In the genomic region with DNA sequence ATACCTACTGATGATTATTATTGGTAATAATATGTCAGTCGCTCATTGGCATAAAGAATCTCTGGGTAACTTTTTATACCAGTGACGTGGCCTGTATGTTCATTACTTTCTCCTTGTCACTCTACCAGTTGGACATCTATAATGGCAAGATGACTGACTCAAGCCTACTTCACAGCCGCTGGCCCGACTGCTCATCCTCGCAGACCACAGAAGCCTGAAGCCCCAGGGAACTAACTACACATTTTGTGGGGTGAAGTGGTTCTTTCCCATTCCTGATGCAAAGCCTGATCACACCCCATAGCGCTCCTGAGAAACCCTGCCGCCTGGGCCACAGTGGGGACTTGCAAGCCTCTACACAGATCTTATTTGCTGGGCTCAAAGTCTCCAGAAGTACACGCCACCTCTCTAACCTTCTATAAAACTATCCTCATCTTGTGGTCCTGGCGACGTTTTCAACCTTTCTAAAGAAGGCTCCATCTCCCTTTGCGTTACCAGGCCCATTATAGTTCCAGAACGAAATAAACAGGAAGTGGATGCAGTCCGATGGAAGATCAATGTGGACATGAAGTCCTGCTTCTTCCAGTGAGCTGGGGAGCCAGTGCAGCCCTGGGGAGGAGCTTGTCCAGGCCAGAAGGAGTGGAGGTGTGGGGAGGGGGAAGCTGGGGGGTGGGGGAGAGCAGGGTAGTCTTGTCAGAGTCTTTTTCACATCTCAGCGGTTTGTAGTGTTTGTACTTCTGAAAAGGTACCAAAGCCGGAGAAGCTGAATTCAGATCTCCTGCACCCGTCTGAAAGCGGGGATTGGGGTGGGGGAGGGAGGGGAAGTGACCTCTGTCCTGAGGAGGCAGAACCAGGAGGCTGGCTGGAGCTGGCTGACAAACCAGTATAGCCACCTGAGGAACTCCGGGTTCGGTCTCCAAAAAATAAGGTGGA, we compare ENCODE assay signal across 13 mouse cellular contexts.
A peak's percentile ranks its signal among the peaks of the same experiment; 100 is the strongest.
DNase-seq lines count a peak whose midpoint lies in the region; ATAC-seq and TF ChIP-seq lines count a peak whose summit lies in the region.
"Had no signal": no experiment of that assay in that cellular context is flagged by ENCODE, and none has a peak within 500 bp of the region (broad histone marks: within the 10 kb centered on the region; RNA-seq: fewer than 3 reads in every experiment).

No protein-coding gene starts in this region.

- DNase-seq in heart, embryonic 10.5 days (ENCODE audit: low spot score): no peak
- DNase-seq in heart, postnatal 25 days (ENCODE audit: low spot score): no peak
- DNase-seq in retina, postnatal 1 day: no peak
- DNase-seq in gastrocnemius, adult 18-20 months (ENCODE audit: low spot score): no peak
- DNase-seq: adrenal gland, postnatal 14 days; B cell, adult 2 months; cerebellum, postnatal 36 days; thymus, adult 2 months had no signal

- H3K9me3 ChIP-seq in heart, embryonic 10.5 days: no peaks in the 10 kb centered on the region
- peaks cover 5% of the 10 kb centered on the region; the same call in 1 of the 2 replicates for H3K9me3 ChIP-seq in megakaryocyte, embryonic 14.5 days
- no peaks in the 10 kb centered on the region for H3K9me3 ChIP-seq in intestine, postnatal 0 days (ENCODE audit: control insufficient read depth)
- no peaks in the 10 kb centered on the region for H3K9me3 ChIP-seq in stomach, embryonic 14.5 days (ENCODE audit: control insufficient read depth, low read depth, low read length)

- peaks cover 79% of the 10 kb centered on the region for H3K4me1 ChIP-seq in heart, embryonic 10.5 days
- peaks cover 75% of the 10 kb centered on the region for H3K4me1 ChIP-seq in megakaryocyte, embryonic 14.5 days
- peaks cover 3% of the 10 kb centered on the region for H3K4me1 ChIP-seq in intestine, postnatal 0 days (replicated peaks; ENCODE audit: control insufficient read depth, insufficient read depth, low read length)
- H3K4me1 ChIP-seq in stomach, embryonic 14.5 days (ENCODE audit: control insufficient read depth, insufficient read depth, low read length): peaks cover 46% of the 10 kb centered on the region

- no peaks in the 10 kb centered on the region for H3K27me3 ChIP-seq in heart, embryonic 10.5 days (ENCODE audit: insufficient read depth, poor library complexity, severe bottlenecking)
- H3K27me3 ChIP-seq in megakaryocyte, embryonic 14.5 days (replicated peaks): peaks cover 47% of the 10 kb centered on the region
- H3K27me3 ChIP-seq in intestine, postnatal 0 days (replicated peaks; ENCODE audit: control insufficient read depth, insufficient read depth, low read length): no peaks in the 10 kb centered on the region
- H3K27me3 ChIP-seq in stomach, embryonic 14.5 days (ENCODE audit: control insufficient read depth, insufficient read depth, low read length): no peaks in the 10 kb centered on the region

- 0 out of 2 replicates have a peak overlapping the region, but pooled peaks have one; percentile 17 for H3K4me2 ChIP-seq in intestine, postnatal 0 days (replicated peaks; ENCODE audit: low read depth)
- H3K4me2 ChIP-seq in stomach, embryonic 14.5 days (replicated peaks; ENCODE audit: low read depth, low read length): no peak overlapping the region; the same call in 1 of the 2 replicates

- H3K4me3 ChIP-seq in heart, embryonic 10.5 days: peak overlapping the region; percentile 33; the same call in 1 of the 2 replicates
- H3K4me3 ChIP-seq in megakaryocyte, embryonic 14.5 days (replicated peaks): peak overlapping the region; percentile 23
- H3K4me3 ChIP-seq in intestine, postnatal 0 days (ENCODE audit: low read depth, low read length): no peak overlapping the region
- no peak overlapping the region for H3K4me3 ChIP-seq in stomach, embryonic 14.5 days (ENCODE audit: low read depth, low read length)
- H3K4me3 ChIP-seq: left cerebral cortex, adult 2 months had no signal

- H3K36me3 ChIP-seq in heart, embryonic 10.5 days: no peaks in the 10 kb centered on the region
- no peaks in the 10 kb centered on the region for H3K36me3 ChIP-seq in megakaryocyte, embryonic 14.5 days (replicated peaks; ENCODE audit: low read length)
- H3K36me3 ChIP-seq in intestine, postnatal 0 days (ENCODE audit: control insufficient read depth, insufficient read depth): no peaks in the 10 kb centered on the region
- H3K36me3 ChIP-seq in stomach, embryonic 14.5 days (ENCODE audit: control insufficient read depth, insufficient read depth, low read length): no peaks in the 10 kb centered on the region

- ATAC-seq in megakaryocyte, adult 5-6 weeks (ENCODE audit: poor library complexity, severe bottlenecking): no peak
- no peak for ATAC-seq in intestine, postnatal 0 days
- no peak for ATAC-seq in stomach, embryonic 14.5 days (ENCODE audit: insufficient number of reproducible peaks, insufficient read depth, low FRiP score, low read depth)

- 30% methylated on average over 19 of the region's 19 CpGs for WGBS in heart, embryonic 10.5 days
- 50% methylated on average over 19 of the region's 19 CpGs for WGBS in intestine, postnatal 0 days
- WGBS in stomach, embryonic 14.5 days: 39% methylated on average over 19 of the region's 19 CpGs

- peak overlapping the region; percentile 91 for H3K27ac ChIP-seq in heart, embryonic 10.5 days
- H3K27ac ChIP-seq in intestine, postnatal 0 days (ENCODE audit: low read depth, low read length): no peak overlapping the region
- H3K27ac ChIP-seq in stomach, embryonic 14.5 days (ENCODE audit: low read length): peak overlapping the region; percentile 91
- H3K27ac ChIP-seq: left cerebral cortex, adult 2 months had no signal

- H3K9ac ChIP-seq in intestine, postnatal 0 days (ENCODE audit: low read depth, low read length): no peak overlapping the region
- H3K9ac ChIP-seq in stomach, embryonic 14.5 days (replicated peaks; ENCODE audit: low read depth, low read length): no peak overlapping the region

- TF ChIP-seq CTCF in intestine, postnatal 0 days (IDR thresholded peaks at IDR 0.05; ENCODE audit: low read depth): no peak

- intact Hi-C loops in heart, postnatal 25 days (cut with DNase I): no loop called here

Comparison
In these comparisons a context has a peak if more than half of its experiments do, and no peak if none do; other contexts are left out.
1. H3K4me3 ChIP-seq: peak in heart, embryonic 10.5 days (single experiment) and megakaryocyte, embryonic 14.5 days (single experiment); none in intestine, postnatal 0 days (single experiment) and stomach, embryonic 14.5 days (single experiment).